Mouse (Mus musculus): ENCODE data around the gene Ifngr1. TPM values are rescaled to one million over a fixed set of nuclear protein-coding genes. Genes with fewer than 3 reads are reported as not detected.

Ifngr1 gene
- polyA plus RNA-seq, 1 experiment, result 5.9 TPM

GRCm38 (mm10) chr10:19587281-19587680 lies 4.5 kb upstream of the Ifngr1 start:
- H3K36me3 ChIP-seq (ENCODE audit: control insufficient read depth, insufficient read depth, low read length), result no peaks in the 10 kb centered on the region
- H3K27me3 ChIP-seq (ENCODE audit: control insufficient read depth, insufficient read depth, low read length), result no peaks in the 10 kb centered on the region
- TF ChIP-seq POLR2A (IDR thresholded peaks at IDR 0.05; ENCODE audit: control insufficient read depth, low read depth, low read length), result no peak
- no peak for TF ChIP-seq CTCF (IDR thresholded peaks at IDR 0.05; ENCODE audit: control insufficient read depth, insufficient read depth, insufficient replicate concordance, low read depth, low read length)
- H3K27ac ChIP-seq (ENCODE audit: control insufficient read depth, insufficient read depth, low read depth, low read length), result no peak overlapping the region
- 0 out of 2 replicates have a peak, but pooled peaks cover 3% of the 10 kb centered on the region for H3K4me1 ChIP-seq (ENCODE audit: control insufficient read depth, insufficient read depth, low read length)
- no peak overlapping the region for H3K4me3 ChIP-seq (ENCODE audit: control insufficient read depth, low read depth, low read length)

GRCm38 (mm10) chr10:19589626-19590025 lies 2.1 kb upstream of the Ifngr1 start:
- no peak overlapping the region for H3K27ac ChIP-seq (ENCODE audit: control insufficient read depth, insufficient read depth, low read depth, low read length)
- TF ChIP-seq CTCF (IDR thresholded peaks at IDR 0.05; ENCODE audit: control insufficient read depth, insufficient read depth, insufficient replicate concordance, low read depth, low read length), result no peak
- TF ChIP-seq POLR2A (IDR thresholded peaks at IDR 0.05; ENCODE audit: control insufficient read depth, low read depth, low read length), result no peak
- 0 out of 2 replicates have a peak, but pooled peaks cover 3% of the 10 kb centered on the region for H3K4me1 ChIP-seq (ENCODE audit: control insufficient read depth, insufficient read depth, low read length)
- H3K4me3 ChIP-seq (ENCODE audit: control insufficient read depth, low read depth, low read length), result no peak overlapping the region
- H3K27me3 ChIP-seq (ENCODE audit: control insufficient read depth, insufficient read depth, low read length), result no peaks in the 10 kb centered on the region
- no peaks in the 10 kb centered on the region for H3K36me3 ChIP-seq (ENCODE audit: control insufficient read depth, insufficient read depth, low read length)

DNA sequence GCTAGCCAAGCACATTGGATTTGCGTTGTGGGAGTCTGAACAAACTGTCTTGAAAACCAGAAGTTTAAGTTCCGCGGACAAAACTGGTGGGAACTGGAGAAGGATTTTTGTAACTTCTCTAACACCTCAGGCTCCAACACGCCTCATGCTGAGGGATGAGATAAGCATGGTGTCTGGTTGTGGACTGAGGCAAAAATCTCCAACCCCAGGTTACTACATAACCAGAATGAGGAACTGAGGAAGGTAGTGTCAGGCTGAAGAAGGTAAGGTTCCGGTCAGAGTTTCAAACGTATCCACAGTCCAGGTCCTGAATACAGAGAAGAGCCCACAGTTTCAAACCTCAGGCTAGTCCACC lies 486 bp upstream of the Ifngr1 start:
- TF ChIP-seq POLR2A (IDR thresholded peaks at IDR 0.05; ENCODE audit: control insufficient read depth, low read depth, low read length) (no peak), CTCF (IDR thresholded peaks at IDR 0.05; ENCODE audit: control insufficient read depth, insufficient read depth, insufficient replicate concordance, low read depth, low read length) (no peak)
- Histone ChIP-seq H3K4me1 (ENCODE audit: control insufficient read depth, insufficient read depth, low read length) (0 out of 2 replicates have a peak, but pooled peaks cover 3% of the 10 kb centered on the region), H3K4me3 (ENCODE audit: control insufficient read depth, low read depth, low read length) (peak overlapping the region; percentile 86), H3K27me3 (ENCODE audit: control insufficient read depth, insufficient read depth, low read length) (no peaks in the 10 kb centered on the region), H3K27ac (ENCODE audit: control insufficient read depth, insufficient read depth, low read depth, low read length) (peak overlapping the region; percentile 20; the same call in 1 of the 2 replicates), H3K36me3 (ENCODE audit: control insufficient read depth, insufficient read depth, low read length) (no peaks in the 10 kb centered on the region)

GRCm38 (mm10) chr10:19592556-19592955 lies 807 bp downstream of the Ifngr1 start:
- no peaks in the 10 kb centered on the region for H3K36me3 ChIP-seq (ENCODE audit: control insufficient read depth, insufficient read depth, low read length)
- H3K27me3 ChIP-seq (ENCODE audit: control insufficient read depth, insufficient read depth, low read length), result no peaks in the 10 kb centered on the region
- TF ChIP-seq CTCF (IDR thresholded peaks at IDR 0.05; ENCODE audit: control insufficient read depth, insufficient read depth, insufficient replicate concordance, low read depth, low read length), result no peak
- TF ChIP-seq POLR2A (IDR thresholded peaks at IDR 0.05; ENCODE audit: control insufficient read depth, low read depth, low read length), result no peak
- peak overlapping the region; percentile 86; the same call in 1 of the 2 replicates for H3K4me3 ChIP-seq (ENCODE audit: control insufficient read depth, low read depth, low read length)
- 0 out of 2 replicates have a peak, but pooled peaks cover 3% of the 10 kb centered on the region for H3K4me1 ChIP-seq (ENCODE audit: control insufficient read depth, insufficient read depth, low read length)
- H3K27ac ChIP-seq (ENCODE audit: control insufficient read depth, insufficient read depth, low read depth, low read length), result no peak overlapping the region

DNA sequence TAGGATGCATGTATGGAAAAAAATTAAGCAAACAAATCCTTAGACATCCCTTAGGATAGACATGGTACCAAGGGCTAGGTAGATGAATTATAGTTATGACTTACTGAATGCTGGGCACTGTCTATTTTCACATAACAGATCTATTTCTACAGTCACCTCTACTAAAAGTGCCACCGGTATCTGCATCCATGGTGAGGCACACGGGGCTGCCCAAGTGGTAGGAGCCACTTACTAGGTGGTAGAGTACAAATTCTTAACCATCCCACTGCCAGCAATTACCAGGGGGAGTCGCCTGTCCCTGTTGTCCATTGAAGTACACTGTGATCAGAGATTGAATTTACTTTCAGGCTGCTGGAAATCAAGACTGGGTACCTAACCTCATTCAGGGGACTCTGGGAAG lies 1.5 kb downstream of the Ifngr1 start:
- Histone ChIP-seq H3K27ac (ENCODE audit: control insufficient read depth, insufficient read depth, low read depth, low read length) (no peak overlapping the region), H3K27me3 (ENCODE audit: control insufficient read depth, insufficient read depth, low read length) (no peaks in the 10 kb centered on the region), H3K4me3 (ENCODE audit: control insufficient read depth, low read depth, low read length) (no peak overlapping the region), H3K36me3 (ENCODE audit: control insufficient read depth, insufficient read depth, low read length) (no peaks in the 10 kb centered on the region), H3K4me1 (ENCODE audit: control insufficient read depth, insufficient read depth, low read length) (0 out of 2 replicates have a peak, but pooled peaks cover 3% of the 10 kb centered on the region)
- TF ChIP-seq POLR2A (IDR thresholded peaks at IDR 0.05; ENCODE audit: control insufficient read depth, low read depth, low read length) (no peak), CTCF (IDR thresholded peaks at IDR 0.05; ENCODE audit: control insufficient read depth, insufficient read depth, insufficient replicate concordance, low read depth, low read length) (no peak)

GRCm38 (mm10) chr10:19594201-19594905 lies 2.6 kb downstream of the Ifngr1 start:
- TF ChIP-seq CTCF (IDR thresholded peaks at IDR 0.05; ENCODE audit: control insufficient read depth, insufficient read depth, insufficient replicate concordance, low read depth, low read length) (no peak), POLR2A (IDR thresholded peaks at IDR 0.05; ENCODE audit: control insufficient read depth, low read depth, low read length) (no peak)
- Histone ChIP-seq H3K4me1 (ENCODE audit: control insufficient read depth, insufficient read depth, low read length) (0 out of 2 replicates have a peak, but pooled peaks cover 3% of the 10 kb centered on the region), H3K4me3 (ENCODE audit: control insufficient read depth, low read depth, low read length) (no peak overlapping the region), H3K36me3 (ENCODE audit: control insufficient read depth, insufficient read depth, low read length) (no peaks in the 10 kb centered on the region), H3K27me3 (ENCODE audit: control insufficient read depth, insufficient read depth, low read length) (no peaks in the 10 kb centered on the region), H3K27ac (ENCODE audit: control insufficient read depth, insufficient read depth, low read depth, low read length) (no peak overlapping the region)

DNA sequence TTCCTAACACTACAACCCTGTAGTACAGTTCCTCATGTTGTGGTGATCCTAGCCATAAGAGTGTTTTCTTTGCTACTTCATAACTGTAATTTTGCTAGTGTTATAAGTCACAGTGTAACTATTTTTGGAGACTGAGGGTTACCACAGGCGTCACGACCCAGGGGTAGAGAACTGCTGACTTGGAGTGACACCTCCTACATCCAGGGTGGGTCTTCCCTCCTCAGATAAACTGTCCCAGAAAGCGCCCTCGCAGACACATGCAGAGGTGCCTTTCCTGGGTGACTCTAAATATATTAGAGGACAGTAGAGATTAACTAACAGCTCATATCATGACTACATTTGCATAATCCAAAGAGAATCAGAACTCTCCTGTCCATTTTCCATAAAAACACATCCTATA lies 5.1 kb downstream of the Ifngr1 start:
- Histone ChIP-seq H3K27me3 (ENCODE audit: control insufficient read depth, insufficient read depth, low read length) (no peaks in the 10 kb centered on the region), H3K4me3 (ENCODE audit: control insufficient read depth, low read depth, low read length) (no peak overlapping the region), H3K4me1 (ENCODE audit: control insufficient read depth, insufficient read depth, low read length) (no peaks in the 10 kb centered on the region), H3K27ac (ENCODE audit: control insufficient read depth, insufficient read depth, low read depth, low read length) (no peak overlapping the region), H3K36me3 (ENCODE audit: control insufficient read depth, insufficient read depth, low read length) (no peaks in the 10 kb centered on the region)
- TF ChIP-seq POLR2A (IDR thresholded peaks at IDR 0.05; ENCODE audit: control insufficient read depth, low read depth, low read length) (no peak), CTCF (IDR thresholded peaks at IDR 0.05; ENCODE audit: control insufficient read depth, insufficient read depth, insufficient replicate concordance, low read depth, low read length) (no peak)

Measured in testis, adult 2 months (tissue).